Mouse (Mus musculus) embryonic facial prominence, embryonic 10.5 days (tissue): ENCODE results near the gene Itpr2. TPM values are rescaled to one million over a fixed set of nuclear protein-coding genes. Genes with fewer than 3 reads are reported as not detected.

Experiments used
- DNase-seq: peaks from one replicate; pipeline ENCODE4 v3.0.0-alpha.2; 2017; ENCODE audit warnings: low spot score
- H3K27ac ChIP-seq: fragments of 300-500 bp; sonication (generic); replicated peaks from 2 replicates; pipeline ENCODE4 v1.5.1; 2016; ENCODE audit warnings: mild to moderate bottlenecking
- H3K27me3 ChIP-seq: fragments of 300-500 bp; sonication (generic); replicated peaks from 2 replicates; pipeline ENCODE4 v1.6.1; 2016; ENCODE audit warnings: low read depth, mild to moderate bottlenecking; ENCODE audit not compliant: poor library complexity, severe bottlenecking
- H3K36me3 ChIP-seq: fragments of 300-500 bp; sonication (generic); replicated peaks from 2 replicates; pipeline ENCODE4 v1.6.1; 2016; ENCODE audit warnings: mild to moderate bottlenecking, moderate library complexity
- H3K4me1 ChIP-seq: fragments of 300-500 bp; sonication (generic); 2 replicates; pipeline ENCODE4 v1.6.1; 2016
- H3K4me3 ChIP-seq: fragments of 300-500 bp; sonication (generic); 2 replicates; pipeline ENCODE4 v1.5.1; 2016; ENCODE audit warnings: mild to moderate bottlenecking, moderate library complexity
- H3K9me3 ChIP-seq: fragments of 300-500 bp; sonication (generic); 2 replicates; pipeline ENCODE4 v1.6.1; 2016; ENCODE audit warnings: mild to moderate bottlenecking
- WGBS: fragments of 180-500 bp; shearing (Covaris S2); methylation state at CpG from one replicate; pipeline ENCODE4 v1.1.7; 2016; 5-methylcytosine and 5-hydroxymethylcytosine counted together
- polyA plus RNA-seq: library from polyadenylated mRNA; unstranded; fragments of >200 nt; fragmentation: Nextera tagmentation; extraction: Ambion mirVana; gene quantifications from 2 replicates; pipeline ENCODE4 v1.2.1, GENCODE M21; 2016

The Itpr2 gene
- polyA plus RNA-seq: 4.5 and 5.2 TPM in 2 replicates

- peaks cover 39% of the 10 kb centered on the region for H3K27me3 ChIP-seq
- under 1% methylated on average over 70 of the region's 70 CpGs for WGBS
- H3K4me1 ChIP-seq: peaks cover 32% of the 10 kb centered on the region
- peak; percentile 90 for DNase-seq
- H3K36me3 ChIP-seq: no peaks in the 10 kb centered on the region
- H3K27ac ChIP-seq: peak within 1 kb of the TSS; percentile 79
- H3K9me3 ChIP-seq: no peaks in the 10 kb centered on the region
- peak within 1 kb of the TSS; percentile 70 for H3K4me3 ChIP-seq
Observed at GRCm38 (mm10) chr6:146501866-146502804, at the start of gene Itpr2. TSS of gene Itpr2 (minus strand) at chr6:146502223.

- no peaks in the 10 kb centered on the region for H3K4me1 ChIP-seq
- H3K4me3 ChIP-seq: no peak overlapping the region
- no peaks in the 10 kb centered on the region for H3K27me3 ChIP-seq
- peaks cover 97% of the 10 kb centered on the region for H3K36me3 ChIP-seq
- DNase-seq: no peak
- no peaks in the 10 kb centered on the region for H3K9me3 ChIP-seq
- no peak overlapping the region for H3K27ac ChIP-seq
Observed at GRCm38 (mm10) chr6:146551326-146551725, 49.3 kb upstream of the Itpr2 start.

- H3K4me1 ChIP-seq: no peaks in the 10 kb centered on the region
- no peaks in the 10 kb centered on the region for H3K27me3 ChIP-seq
- H3K9me3 ChIP-seq: no peaks in the 10 kb centered on the region
- no peak overlapping the region for H3K27ac ChIP-seq
- WGBS: 88% methylated on average over 2 of the region's 2 CpGs
- no peak for DNase-seq
- H3K4me3 ChIP-seq: no peak overlapping the region
- peaks cover 97% of the 10 kb centered on the region for H3K36me3 ChIP-seq
Observed at GRCm38 (mm10) chr6:146550421-146550820, 48.4 kb upstream of the Itpr2 start.

- Histone ChIP-seq H3K9me3 (no peaks in the 10 kb centered on the region), H3K4me3 (no peak overlapping the region), H3K27ac (no peak overlapping the region), H3K36me3 (peaks cover 53% of the 10 kb centered on the region), H3K4me1 (no peaks in the 10 kb centered on the region), H3K27me3 (no peaks in the 10 kb centered on the region)
- DNase-seq: no peak
- WGBS: 81% methylated on average over 5 of the region's 5 CpGs
Observed at GRCm38 (mm10) chr6:146545289-146545865, 43.4 kb upstream of the Itpr2 start.

- WGBS: 93% methylated on average over 1 of the region's 1 CpGs
- H3K9me3 ChIP-seq: no peaks in the 10 kb centered on the region
- no peak overlapping the region for H3K4me3 ChIP-seq
- no peak for DNase-seq
- H3K27ac ChIP-seq: no peak overlapping the region
- H3K27me3 ChIP-seq: no peaks in the 10 kb centered on the region
- no peaks in the 10 kb centered on the region for H3K4me1 ChIP-seq
- H3K36me3 ChIP-seq: peaks cover 45% of the 10 kb centered on the region
Observed at GRCm38 (mm10) chr6:146544622-146545021, 42.6 kb upstream of the Itpr2 start.

- no peak for DNase-seq
- Histone ChIP-seq H3K4me1 (0 out of 2 replicates have a peak, but pooled peaks cover 2% of the 10 kb centered on the region), H3K9me3 (no peaks in the 10 kb centered on the region), H3K27me3 (no peaks in the 10 kb centered on the region), H3K36me3 (peaks cover 6% of the 10 kb centered on the region), H3K4me3 (no peak overlapping the region), H3K27ac (no peak overlapping the region)
- 83% methylated on average over 3 of the region's 3 CpGs for WGBS
Observed at GRCm38 (mm10) chr6:146540386-146540785, 38.4 kb upstream of the Itpr2 start.

- no peak for DNase-seq
- H3K27me3 ChIP-seq: no peaks in the 10 kb centered on the region
- H3K4me3 ChIP-seq: no peak overlapping the region
- H3K27ac ChIP-seq: no peak overlapping the region
- WGBS: 66% methylated on average over 4 of the region's 4 CpGs
- no peaks in the 10 kb centered on the region for H3K9me3 ChIP-seq
- H3K4me1 ChIP-seq: 0 out of 2 replicates have a peak, but pooled peaks cover 2% of the 10 kb centered on the region
- no peaks in the 10 kb centered on the region for H3K36me3 ChIP-seq
Observed at GRCm38 (mm10) chr6:146538661-146539060, 36.6 kb upstream of the Itpr2 start.

GRCm38 (mm10) chr6:146538071-146538470 is 36.0 kb upstream of the Itpr2 start:
- H3K27me3 ChIP-seq: no peaks in the 10 kb centered on the region
- 69% methylated on average over 2 of the region's 2 CpGs for WGBS
- no peaks in the 10 kb centered on the region for H3K36me3 ChIP-seq
- H3K9me3 ChIP-seq: no peaks in the 10 kb centered on the region
- 0 out of 2 replicates have a peak, but pooled peaks cover 2% of the 10 kb centered on the region for H3K4me1 ChIP-seq
- no peak overlapping the region for H3K4me3 ChIP-seq
- no peak for DNase-seq
- H3K27ac ChIP-seq: no peak overlapping the region

- H3K9me3 ChIP-seq: no peaks in the 10 kb centered on the region
- no peak for DNase-seq
- no peak overlapping the region for H3K4me3 ChIP-seq
- 84% methylated on average over 4 of the region's 4 CpGs for WGBS
- 0 out of 2 replicates have a peak, but pooled peaks cover 2% of the 10 kb centered on the region for H3K4me1 ChIP-seq
- H3K36me3 ChIP-seq: no peaks in the 10 kb centered on the region
- no peaks in the 10 kb centered on the region for H3K27me3 ChIP-seq
- H3K27ac ChIP-seq: no peak overlapping the region
Observed at GRCm38 (mm10) chr6:146537111-146537510, 35.1 kb upstream of the Itpr2 start.

- no peak overlapping the region for H3K27ac ChIP-seq
- WGBS: 97% methylated on average over 5 of the region's 5 CpGs
- no peak for DNase-seq
- H3K27me3 ChIP-seq: no peaks in the 10 kb centered on the region
- no peak overlapping the region for H3K4me3 ChIP-seq
- H3K36me3 ChIP-seq: no peaks in the 10 kb centered on the region
- H3K4me1 ChIP-seq: peaks cover 10% of the 10 kb centered on the region
- no peaks in the 10 kb centered on the region for H3K9me3 ChIP-seq
Observed at GRCm38 (mm10) chr6:146535501-146535900, 33.5 kb upstream of the Itpr2 start.

- Histone ChIP-seq H3K27ac (no peak overlapping the region), H3K4me3 (no peak overlapping the region), H3K9me3 (no peaks in the 10 kb centered on the region), H3K27me3 (no peaks in the 10 kb centered on the region), H3K36me3 (no peaks in the 10 kb centered on the region), H3K4me1 (peaks cover 18% of the 10 kb centered on the region)
- DNase-seq: no peak
- WGBS: 87% methylated on average over 4 of the region's 4 CpGs
Observed at GRCm38 (mm10) chr6:146533146-146533545, 31.1 kb upstream of the Itpr2 start.

- H3K9me3 ChIP-seq: no peaks in the 10 kb centered on the region
- WGBS: 60% methylated on average over 5 of the region's 5 CpGs
Observed at GRCm38 (mm10) chr6:146530769-146531168, 28.7 kb upstream of the Itpr2 start.

GRCm38 (mm10) chr6:146530363-146530762 is 28.3 kb upstream of the Itpr2 start:
- no peak for DNase-seq
- H3K4me3 ChIP-seq: no peak overlapping the region
- no peaks in the 10 kb centered on the region for H3K9me3 ChIP-seq
- H3K36me3 ChIP-seq: no peaks in the 10 kb centered on the region
- 67% methylated on average over 7 of the region's 7 CpGs for WGBS
- no peaks in the 10 kb centered on the region for H3K27me3 ChIP-seq
- no peak overlapping the region for H3K27ac ChIP-seq
- H3K4me1 ChIP-seq: peaks cover 15% of the 10 kb centered on the region

More at GRCm38 (mm10) chr6:146530769-146531168, 28.7 kb upstream of the Itpr2 start:
- Histone ChIP-seq H3K27me3 (no peaks in the 10 kb centered on the region), H3K4me3 (no peak overlapping the region), H3K4me1 (peaks cover 15% of the 10 kb centered on the region), H3K36me3 (no peaks in the 10 kb centered on the region), H3K27ac (no peak overlapping the region; the same call in 1 of the 2 replicates)
- DNase-seq: peak; percentile 13
